Mouse (Mus musculus): Measurements from ENCODE around the gene 2510009E07Rik. TPM values are rescaled to one million over a fixed set of nuclear protein-coding genes. Genes with fewer than 3 reads are reported as not detected.
A peak's percentile ranks its signal among the peaks of the same experiment; 100 is the strongest.

The 2510009E07Rik gene
- polyA plus RNA-seq, 1 experiment from 2014 or later: 73.9 TPM

DNA sequence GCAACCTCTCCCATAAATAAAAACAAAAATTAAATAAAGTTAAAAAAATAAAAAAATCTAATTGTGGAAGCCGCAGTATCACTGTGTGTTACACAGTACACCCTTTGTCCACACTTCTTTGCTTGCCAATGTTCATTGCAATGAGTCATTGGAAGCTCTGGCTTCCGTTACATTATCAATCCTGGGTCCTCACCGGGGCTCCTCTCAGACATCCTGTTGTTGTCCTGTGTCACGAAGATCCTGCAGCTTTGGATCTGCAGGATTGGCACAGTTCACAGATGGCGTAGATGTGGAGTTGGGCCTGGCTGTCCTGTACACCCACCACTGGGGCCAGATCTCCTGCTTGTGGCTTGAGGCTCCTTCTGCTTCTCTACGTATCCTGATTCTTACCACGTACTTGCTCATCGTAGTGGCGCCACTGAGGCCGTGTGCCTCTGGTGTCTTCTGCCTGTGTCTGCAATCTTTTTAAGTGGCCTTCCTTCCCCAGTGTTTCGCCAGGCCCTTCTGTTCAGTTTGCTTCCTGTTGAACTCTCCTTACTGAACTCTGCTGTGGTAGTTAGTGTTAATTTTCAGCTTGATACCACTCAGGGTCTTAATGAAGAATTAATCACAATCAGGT is 57.2 kb downstream of the 2510009E07Rik start:
- Histone ChIP-seq H3K4me2 (ENCODE audit: low read length) (no peak overlapping the region), H3K9me3 (ENCODE audit: control insufficient read depth, low read length) (no peaks in the 10 kb centered on the region), H3K27ac (replicated peaks; ENCODE audit: low read depth, low read length) (no peak overlapping the region), H3K4me3 (replicated peaks; ENCODE audit: low read depth, low read length) (no peak overlapping the region), H3K36me3 (ENCODE audit: control insufficient read depth, insufficient read depth, low read length) (peaks cover 8% of the 10 kb centered on the region), H3K27me3 (ENCODE audit: control insufficient read depth, insufficient read depth, low read length) (no peaks in the 10 kb centered on the region), H3K9ac (replicated peaks; ENCODE audit: low read length) (no peak overlapping the region), H3K4me1 (ENCODE audit: control insufficient read depth, insufficient read depth, low read length) (no peaks in the 10 kb centered on the region)
- ATAC-seq (ENCODE audit: low FRiP score, low TSS enrichment): no peak
- WGBS: 91% methylated on average over 11 of the region's 11 CpGs
- DNase-seq: no peak

DNA sequence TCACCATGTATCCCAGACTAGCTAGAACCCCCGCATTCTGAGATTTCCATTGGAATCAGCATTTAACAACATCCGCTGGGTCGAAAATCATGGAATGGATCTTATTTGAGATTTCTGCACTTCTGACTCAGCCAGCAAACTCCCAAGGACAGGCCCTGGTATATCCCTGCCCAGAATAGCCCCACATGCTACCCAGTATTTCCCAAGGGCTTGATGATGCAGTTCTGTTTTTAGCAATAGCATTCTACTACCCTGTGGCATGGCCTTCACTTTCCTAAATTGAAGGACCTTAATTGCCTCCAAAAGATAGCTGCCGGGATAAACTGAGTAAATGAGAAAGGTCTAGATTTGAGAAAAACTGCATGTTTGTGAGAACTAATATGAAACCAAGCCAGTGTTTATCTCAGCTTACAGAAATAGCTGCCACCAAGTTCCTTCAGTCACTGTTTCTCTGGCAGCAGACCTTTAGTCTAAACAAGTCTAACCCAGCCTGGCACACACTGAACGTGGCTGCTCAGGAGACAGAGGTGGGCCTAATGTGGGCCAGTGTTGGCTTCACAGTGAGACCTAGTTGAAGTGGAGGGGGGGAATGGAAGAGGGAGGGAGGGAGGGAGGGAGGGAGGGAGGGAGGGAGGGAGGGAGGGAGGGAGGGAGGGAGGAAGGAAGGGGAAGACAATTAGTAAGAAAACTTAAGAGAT is 58.2 kb downstream of the 2510009E07Rik start:
- H3K9ac ChIP-seq (replicated peaks; ENCODE audit: low read length): no peak overlapping the region
- ATAC-seq (ENCODE audit: low FRiP score, low TSS enrichment) (no peak), DNase-seq (no peak)
- H3K27ac ChIP-seq (replicated peaks; ENCODE audit: low read depth, low read length): no peak overlapping the region
- no peaks in the 10 kb centered on the region for H3K27me3 ChIP-seq (ENCODE audit: control insufficient read depth, insufficient read depth, low read length)
- peaks cover 4% of the 10 kb centered on the region; the same call in 1 of the 2 replicates for H3K36me3 ChIP-seq (ENCODE audit: control insufficient read depth, insufficient read depth, low read length)
- no peaks in the 10 kb centered on the region for H3K4me1 ChIP-seq (ENCODE audit: control insufficient read depth, insufficient read depth, low read length)
- no peak overlapping the region for H3K4me3 ChIP-seq (replicated peaks; ENCODE audit: low read depth, low read length)
- no peaks in the 10 kb centered on the region for H3K9me3 ChIP-seq (ENCODE audit: control insufficient read depth, low read length)
- H3K4me2 ChIP-seq (ENCODE audit: low read length): no peak overlapping the region
- 90% methylated on average over 5 of the region's 5 CpGs for WGBS

- no peak overlapping the region for H3K4me2 ChIP-seq (ENCODE audit: low read length)
- ATAC-seq (ENCODE audit: low FRiP score, low TSS enrichment): no peak
- H3K4me1 ChIP-seq (ENCODE audit: control insufficient read depth, insufficient read depth, low read length): no peaks in the 10 kb centered on the region
- H3K27me3 ChIP-seq (ENCODE audit: control insufficient read depth, insufficient read depth, low read length): no peaks in the 10 kb centered on the region
- H3K9ac ChIP-seq (replicated peaks; ENCODE audit: low read length): no peak overlapping the region
- no peak for DNase-seq
- no peaks in the 10 kb centered on the region for H3K9me3 ChIP-seq (ENCODE audit: control insufficient read depth, low read length)
- no peak overlapping the region for H3K4me3 ChIP-seq (replicated peaks; ENCODE audit: low read depth, low read length)
- no peak overlapping the region for H3K27ac ChIP-seq (replicated peaks; ENCODE audit: low read depth, low read length)
- no peaks in the 10 kb centered on the region for H3K36me3 ChIP-seq (ENCODE audit: control insufficient read depth, insufficient read depth, low read length)
Measured at GRCm38 (mm10) chr16:21634460-21634859, 60.0 kb downstream of the 2510009E07Rik start.

GRCm38 (mm10) chr16:21631815-21632222 is 62.6 kb downstream of the 2510009E07Rik start:
- H3K4me3 ChIP-seq (replicated peaks; ENCODE audit: low read depth, low read length): no peak overlapping the region
- H3K27me3 ChIP-seq (ENCODE audit: control insufficient read depth, insufficient read depth, low read length): no peaks in the 10 kb centered on the region
- H3K9ac ChIP-seq (replicated peaks; ENCODE audit: low read length): no peak overlapping the region
- WGBS: 70% methylated on average over 4 of the region's 4 CpGs
- no peak overlapping the region for H3K27ac ChIP-seq (replicated peaks; ENCODE audit: low read depth, low read length)
- no peak for DNase-seq
- no peaks in the 10 kb centered on the region for H3K4me1 ChIP-seq (ENCODE audit: control insufficient read depth, insufficient read depth, low read length)
- H3K9me3 ChIP-seq (ENCODE audit: control insufficient read depth, low read length): no peaks in the 10 kb centered on the region
- no peaks in the 10 kb centered on the region for H3K36me3 ChIP-seq (ENCODE audit: control insufficient read depth, insufficient read depth, low read length)
- no peak overlapping the region for H3K4me2 ChIP-seq (ENCODE audit: low read length)
- no peak for ATAC-seq (ENCODE audit: low FRiP score, low TSS enrichment)

GRCm38 (mm10) chr16:21630614-21631013 is 63.9 kb downstream of the 2510009E07Rik start:
- 88% methylated on average over 4 of the region's 4 CpGs for WGBS
- Histone ChIP-seq H3K4me3 (replicated peaks; ENCODE audit: low read depth, low read length) (no peak overlapping the region), H3K9me3 (ENCODE audit: control insufficient read depth, low read length) (no peaks in the 10 kb centered on the region), H3K36me3 (ENCODE audit: control insufficient read depth, insufficient read depth, low read length) (no peaks in the 10 kb centered on the region), H3K27ac (replicated peaks; ENCODE audit: low read depth, low read length) (no peak overlapping the region), H3K9ac (replicated peaks; ENCODE audit: low read length) (no peak overlapping the region), H3K4me1 (ENCODE audit: control insufficient read depth, insufficient read depth, low read length) (no peaks in the 10 kb centered on the region), H3K4me2 (ENCODE audit: low read length) (no peak overlapping the region), H3K27me3 (ENCODE audit: control insufficient read depth, insufficient read depth, low read length) (no peaks in the 10 kb centered on the region)
- ATAC-seq (ENCODE audit: low FRiP score, low TSS enrichment) (no peak), DNase-seq (no peak)

DNA sequence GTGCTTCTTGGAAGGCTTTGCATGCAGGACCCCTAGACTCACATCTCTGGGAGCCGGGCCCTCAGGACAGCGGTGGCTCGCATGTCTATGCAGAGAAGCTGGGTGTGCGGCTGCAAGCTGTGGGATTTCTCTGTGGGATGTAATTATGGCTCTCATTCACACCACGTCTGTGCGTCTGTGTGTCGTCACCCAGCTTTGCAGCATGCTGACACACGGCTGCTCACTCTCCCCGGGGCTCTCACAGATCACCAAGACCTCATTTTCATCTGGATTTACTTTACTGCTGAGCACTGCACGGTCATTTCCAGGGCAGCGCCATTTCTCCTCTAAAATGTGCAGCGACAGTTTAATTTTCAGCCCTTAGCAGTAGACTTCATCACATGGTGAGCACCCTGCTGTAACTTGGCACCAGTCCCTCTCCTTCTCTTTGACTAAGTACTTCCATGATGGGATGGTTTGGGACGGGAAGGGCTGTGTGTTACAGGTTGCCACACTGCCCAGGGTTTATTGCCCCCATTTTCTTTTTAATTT is 66.3 kb downstream of the 2510009E07Rik start:
- Histone ChIP-seq H3K9ac (replicated peaks; ENCODE audit: low read length) (no peak overlapping the region), H3K4me1 (ENCODE audit: control insufficient read depth, insufficient read depth, low read length) (no peaks in the 10 kb centered on the region), H3K27ac (replicated peaks; ENCODE audit: low read depth, low read length) (no peak overlapping the region), H3K27me3 (ENCODE audit: control insufficient read depth, insufficient read depth, low read length) (no peaks in the 10 kb centered on the region), H3K4me3 (replicated peaks; ENCODE audit: low read depth, low read length) (no peak overlapping the region), H3K4me2 (ENCODE audit: low read length) (peak overlapping the region; percentile 4; the same call in 1 of the 2 replicates), H3K9me3 (ENCODE audit: control insufficient read depth, low read length) (no peaks in the 10 kb centered on the region), H3K36me3 (ENCODE audit: control insufficient read depth, insufficient read depth, low read length) (no peaks in the 10 kb centered on the region)
- WGBS: 52% methylated on average over 13 of the region's 13 CpGs
- DNase-seq (peak; percentile 47), ATAC-seq (ENCODE audit: low FRiP score, low TSS enrichment) (no peak)

DNA sequence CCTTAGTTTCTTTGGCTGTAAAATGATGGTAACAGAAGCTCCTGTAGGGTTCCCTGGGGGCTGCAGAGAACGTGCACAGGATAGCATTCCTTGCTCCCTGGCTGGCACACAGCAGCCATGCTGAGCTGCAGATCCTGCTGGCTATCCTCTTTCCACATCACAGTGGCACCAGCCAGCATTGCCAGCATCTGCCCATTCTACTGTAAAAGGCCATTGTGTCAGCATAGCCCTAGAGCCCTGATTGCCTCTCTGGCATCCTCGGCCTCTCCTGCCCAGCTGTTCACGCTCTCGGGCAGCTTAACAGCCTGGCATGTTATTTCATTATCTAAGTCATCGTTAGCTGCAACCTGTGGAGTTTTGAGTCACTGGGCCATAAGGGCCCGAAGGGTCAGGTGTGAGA is 67.2 kb downstream of the 2510009E07Rik start:
- Histone ChIP-seq H3K4me1 (ENCODE audit: control insufficient read depth, insufficient read depth, low read length) (no peaks in the 10 kb centered on the region), H3K27ac (replicated peaks; ENCODE audit: low read depth, low read length) (no peak overlapping the region), H3K9ac (replicated peaks; ENCODE audit: low read length) (no peak overlapping the region), H3K36me3 (ENCODE audit: control insufficient read depth, insufficient read depth, low read length) (no peaks in the 10 kb centered on the region), H3K4me2 (ENCODE audit: low read length) (no peak overlapping the region), H3K9me3 (ENCODE audit: control insufficient read depth, low read length) (no peaks in the 10 kb centered on the region), H3K4me3 (replicated peaks; ENCODE audit: low read depth, low read length) (no peak overlapping the region), H3K27me3 (ENCODE audit: control insufficient read depth, insufficient read depth, low read length) (no peaks in the 10 kb centered on the region)
- DNase-seq (no peak), ATAC-seq (ENCODE audit: low FRiP score, low TSS enrichment) (no peak)
- WGBS: 68% methylated on average over 6 of the region's 6 CpGs

- Histone ChIP-seq H3K9ac (replicated peaks; ENCODE audit: low read length) (no peak overlapping the region), H3K27me3 (ENCODE audit: control insufficient read depth, insufficient read depth, low read length) (no peaks in the 10 kb centered on the region), H3K9me3 (ENCODE audit: control insufficient read depth, low read length) (no peaks in the 10 kb centered on the region), H3K4me3 (replicated peaks; ENCODE audit: low read depth, low read length) (no peak overlapping the region), H3K4me2 (ENCODE audit: low read length) (no peak overlapping the region), H3K4me1 (ENCODE audit: control insufficient read depth, insufficient read depth, low read length) (no peaks in the 10 kb centered on the region), H3K36me3 (ENCODE audit: control insufficient read depth, insufficient read depth, low read length) (no peaks in the 10 kb centered on the region), H3K27ac (replicated peaks; ENCODE audit: low read depth, low read length) (no peak overlapping the region)
- no peak for ATAC-seq (ENCODE audit: low FRiP score, low TSS enrichment)
- no peak for DNase-seq
- 46% methylated on average over 6 of the region's 6 CpGs for WGBS
Measured at GRCm38 (mm10) chr16:21625784-21626634, 68.5 kb downstream of the 2510009E07Rik start.

Measured in midbrain, embryonic 14.5 days (tissue).